Mouse (Mus musculus) cerebellum, adult 2 months (tissue): ENCODE measurements around the gene Cdk9.

Source experiments
- CTCF ChIP-seq: fragments of 200-500 bp; IDR thresholded peaks from 2 replicates; pipeline ENCODE4 v1.5.1; 2011; ENCODE audit warnings: low read depth, mild to moderate bottlenecking, control low read depth, low read length, moderate library complexity, borderline replicate concordance; ENCODE audit not compliant: insufficient read depth
- POLR2A ChIP-seq: fragments of 200-500 bp; IDR thresholded peaks from 2 replicates; pipeline ENCODE4 v1.6.1; 2011; ENCODE audit warnings: low read length, control low read depth, borderline replicate concordance; ENCODE audit not compliant: insufficient read depth

- no peak for TF ChIP-seq CTCF
- no peak for TF ChIP-seq POLR2A
Observed at GRCm38 (mm10) chr2:32729547-32729946, 16.7 kb upstream of the Cdk9 start.
